Mouse (Mus musculus): Measurements from ENCODE around the gene Canx. TPM values are rescaled to one million over a fixed set of nuclear protein-coding genes. Genes with fewer than 3 reads are reported as not detected.
"Not testable (repeated sequence)": the region's sequence is repeated elsewhere in the genome, so short reads cannot be mapped to it uniquely, and the experiment has no call there.

Canx gene
- total RNA-seq (2021) = 100 to 1,000 TPM; 301 to 316 TPM

DNA sequence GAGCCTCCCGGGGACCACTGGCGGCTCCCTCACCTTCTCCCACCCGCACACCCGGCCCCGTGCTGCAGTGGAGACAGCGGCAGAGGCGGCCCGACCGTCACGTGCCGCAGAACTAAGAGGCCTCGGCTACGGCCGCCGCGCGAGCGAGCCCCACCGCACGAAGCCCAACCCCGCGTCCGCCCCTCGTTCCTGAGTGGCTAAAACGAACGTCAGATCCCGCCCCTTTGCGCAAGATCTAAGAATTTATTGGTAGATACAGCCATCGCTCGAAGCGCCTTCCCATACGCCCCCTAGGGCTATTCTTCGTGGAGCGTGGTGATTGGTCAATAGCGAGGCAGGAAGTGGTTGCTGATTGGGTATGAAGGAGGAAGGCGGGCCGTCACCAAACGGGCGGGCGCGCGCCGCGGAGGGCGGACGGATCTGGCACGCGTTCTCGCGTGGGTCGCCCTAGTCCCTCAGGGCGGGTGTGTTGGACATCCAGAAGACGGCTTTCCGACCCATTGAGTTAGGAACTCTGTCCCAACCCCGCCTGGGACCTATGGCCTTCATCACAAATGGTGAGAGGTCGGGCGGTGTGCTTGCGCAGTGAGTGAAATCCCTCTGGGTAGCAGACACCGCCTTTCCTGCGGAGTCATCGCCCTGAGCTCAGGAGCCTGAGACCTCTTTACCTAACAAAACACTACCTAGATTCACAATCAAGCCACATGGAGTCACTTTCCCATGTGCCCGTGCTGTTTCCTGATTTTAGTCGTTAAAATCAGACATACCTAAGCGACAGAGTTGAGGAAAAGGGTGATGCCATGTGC, at the start of gene Canx:
Gene Canx, minus strand, starts transcription at position 178 of the 806 bp plus-strand sequence.
- intact Hi-C loops (cut with DNase I) = loop anchor here (2.0 kb wide), 2 partner anchors 33 to 105 kb away; partner anchors contain the start of genes Maml1 and Rufy1
- DNase-seq = peak; percentile 97 to 98

DNA sequence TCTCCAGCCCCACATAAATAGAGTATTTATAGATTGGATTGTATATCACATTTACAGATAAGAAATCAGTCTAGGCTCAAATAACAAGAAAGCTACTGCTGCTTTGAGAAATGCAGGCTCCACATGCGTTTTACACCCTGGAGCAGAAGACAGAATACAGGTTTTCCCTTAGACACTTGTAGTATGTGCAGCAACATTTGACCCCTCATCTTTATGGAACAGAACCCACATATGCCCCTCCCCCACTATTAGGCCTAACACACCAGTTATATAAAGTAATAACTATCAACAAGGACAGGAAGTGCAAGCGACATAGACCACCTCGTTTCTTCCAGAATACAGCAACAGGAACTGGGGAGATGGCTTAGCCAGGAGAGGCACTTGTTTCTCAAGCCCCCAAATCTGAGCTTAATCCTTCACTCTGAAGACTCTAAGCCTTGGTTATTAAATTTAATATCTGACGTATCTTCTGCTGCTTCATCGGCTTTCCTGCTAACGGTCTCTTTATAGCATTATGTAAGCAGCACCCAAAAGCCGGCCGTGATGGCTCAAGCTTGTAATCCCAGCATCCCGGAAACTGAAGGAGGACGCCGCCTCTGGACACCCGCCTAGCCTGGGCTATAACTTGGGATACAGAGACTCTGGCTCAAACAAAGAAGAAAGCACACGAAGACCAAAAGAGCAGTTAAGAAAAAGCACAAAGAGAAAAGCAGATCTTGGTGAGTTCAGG, 49.0 kb upstream of the Canx start:
- DNase-seq = no peak
- intact Hi-C loops (cut with DNase I) = loop anchor here (5.0 kb wide), 1 partner anchor 82 kb away; the partner anchor contains the start of gene Maml1

DNA sequence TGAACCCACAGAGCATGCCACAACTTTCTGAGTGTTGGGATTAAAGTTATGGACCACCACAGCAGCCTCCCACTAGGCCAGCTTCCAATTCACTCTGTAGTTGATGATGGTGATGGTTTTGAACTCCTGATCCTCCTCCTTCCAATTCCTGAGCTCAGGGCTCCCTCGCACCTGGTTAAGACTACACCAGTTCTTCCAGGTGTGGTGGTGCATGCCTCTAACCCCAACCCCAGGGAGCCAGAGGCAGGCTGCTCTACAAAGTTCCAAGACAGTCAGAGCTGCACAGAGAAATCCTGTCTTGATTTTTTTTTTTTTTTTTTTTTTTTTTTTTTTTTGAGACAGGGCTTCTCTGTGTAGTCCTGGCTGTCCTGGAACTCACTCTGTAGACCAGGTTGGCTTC, 48.1 kb upstream of the Canx start:
- no peak for DNase-seq
- intact Hi-C loops (cut with DNase I) = no loop called here

DNA sequence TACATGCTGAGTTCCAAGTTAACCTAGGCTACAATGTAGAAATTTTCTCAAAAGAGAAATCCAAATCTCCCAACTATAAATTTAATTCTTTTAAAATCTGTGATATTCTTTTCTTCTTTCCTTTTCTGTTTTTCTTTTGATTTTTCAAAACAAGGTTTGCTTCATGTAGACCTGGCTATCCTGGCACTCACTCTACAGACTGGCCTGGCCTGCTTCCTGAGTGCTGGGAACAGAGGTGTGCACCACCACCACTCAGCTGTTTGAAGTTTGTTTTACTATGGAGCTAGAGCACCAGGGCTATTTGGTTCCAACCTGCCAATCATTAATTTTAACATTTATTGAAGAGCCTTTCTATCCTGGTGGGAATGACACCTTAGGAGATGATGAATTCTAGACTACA, 47.6 kb upstream of the Canx start:
- intact Hi-C loops (cut with DNase I) = no loop called here

DNA sequence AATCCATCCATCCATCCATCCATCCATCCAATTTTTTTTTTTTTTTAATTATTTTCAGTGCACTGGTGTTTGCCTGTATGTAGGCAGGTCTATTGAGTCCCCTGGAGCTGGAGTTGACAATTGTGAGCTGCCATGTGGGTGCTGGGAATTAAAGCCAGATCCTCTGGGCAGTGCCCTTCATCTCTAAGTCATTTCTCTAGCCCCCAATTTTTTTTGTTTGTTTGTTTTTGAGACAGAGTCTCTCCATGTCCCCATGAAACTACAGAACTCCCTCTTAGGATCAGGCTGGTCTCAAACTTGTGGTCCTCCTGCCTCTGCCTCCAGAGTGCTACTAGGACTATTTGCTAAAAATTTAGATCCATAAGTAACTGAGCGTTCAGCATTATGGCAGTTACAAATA, 46.4 kb upstream of the Canx start:
- DNase-seq = no peak

More for the DNA sequence above, 47.6 kb upstream of the Canx start:
- DNase-seq = no peak

DNA sequence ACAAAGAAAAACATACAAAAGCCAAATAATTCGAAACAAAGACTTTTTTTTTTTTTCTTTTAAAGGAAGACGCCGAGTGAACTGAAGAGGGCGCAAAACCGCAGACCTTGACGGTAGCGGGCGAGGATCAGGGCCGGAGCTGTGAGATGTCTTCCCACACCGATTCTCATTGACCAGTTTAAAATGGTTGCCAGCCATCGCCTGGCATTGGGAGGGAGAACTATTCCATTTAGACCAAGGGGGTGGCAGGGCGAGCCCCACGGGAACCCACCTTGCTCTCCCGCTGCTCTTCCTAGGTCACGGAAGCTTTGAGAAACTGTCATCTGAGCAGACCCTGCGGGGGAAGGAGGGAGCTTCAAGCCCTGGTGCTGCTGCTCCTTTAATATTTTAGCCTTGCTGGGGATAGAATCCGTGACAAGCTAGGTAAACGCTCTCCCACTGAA, 45.9 kb upstream of the Canx start:
- intact Hi-C loops (cut with DNase I) = no loop called here

More for the DNA sequence above, 46.4 kb upstream of the Canx start:
- intact Hi-C loops (cut with DNase I) = no loop called here

DNA sequence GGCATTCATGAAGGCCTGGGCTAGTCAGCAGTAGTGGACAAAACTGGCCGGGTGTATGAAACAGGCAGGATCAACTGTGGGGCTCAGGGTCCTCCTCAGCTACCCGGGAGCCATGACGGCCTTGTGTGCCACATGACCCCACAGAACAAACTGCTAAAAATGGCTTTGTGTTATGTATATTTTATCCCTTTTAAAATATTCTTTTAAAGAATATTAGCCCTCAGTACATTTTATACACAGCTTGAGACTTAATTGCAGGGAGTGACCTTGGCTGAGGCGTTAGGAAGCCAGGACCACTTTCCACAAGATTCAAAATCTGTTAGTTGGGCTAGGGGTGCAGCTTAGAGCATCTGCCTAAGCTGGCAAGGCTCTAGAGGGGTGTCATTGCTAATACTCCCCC, 45.5 kb upstream of the Canx start:
- DNase-seq = no peak
- intact Hi-C loops (cut with DNase I) = no loop called here

More for the DNA sequence above, 45.9 kb upstream of the Canx start:
- peak; percentile 49 to 61 for DNase-seq

DNA sequence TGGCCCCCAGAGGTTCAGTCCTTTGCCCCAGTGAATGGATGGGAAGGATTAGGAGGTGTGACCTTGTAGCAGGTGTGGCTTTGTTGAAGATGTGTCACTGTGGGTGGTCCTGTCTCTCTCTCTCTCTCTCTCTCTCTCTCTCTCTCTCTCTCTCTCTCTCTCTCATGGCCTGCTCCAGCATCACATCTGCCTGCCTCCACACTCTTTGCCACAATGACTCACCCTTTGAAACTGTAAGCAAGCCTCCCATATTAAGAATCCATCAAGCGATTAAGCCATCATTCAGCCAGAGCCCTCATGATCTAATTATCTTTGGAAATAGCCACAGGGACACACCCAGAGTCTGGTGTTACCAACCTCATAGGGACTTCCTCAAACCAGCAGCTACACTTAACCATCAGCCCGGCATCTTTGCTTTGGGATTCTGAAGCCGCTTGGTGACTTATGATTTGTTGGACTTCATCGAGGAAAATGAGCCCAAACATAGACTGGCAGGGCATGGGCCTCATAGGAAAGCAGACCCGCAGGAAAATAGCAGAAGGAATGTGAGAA, 44.0 kb upstream of the Canx start:
- DNase-seq = no peak
- intact Hi-C loops (cut with DNase I) = loop anchor here (5.0 kb wide), 1 partner anchor 207 kb away; no protein-coding TSS in a partner anchor

DNA sequence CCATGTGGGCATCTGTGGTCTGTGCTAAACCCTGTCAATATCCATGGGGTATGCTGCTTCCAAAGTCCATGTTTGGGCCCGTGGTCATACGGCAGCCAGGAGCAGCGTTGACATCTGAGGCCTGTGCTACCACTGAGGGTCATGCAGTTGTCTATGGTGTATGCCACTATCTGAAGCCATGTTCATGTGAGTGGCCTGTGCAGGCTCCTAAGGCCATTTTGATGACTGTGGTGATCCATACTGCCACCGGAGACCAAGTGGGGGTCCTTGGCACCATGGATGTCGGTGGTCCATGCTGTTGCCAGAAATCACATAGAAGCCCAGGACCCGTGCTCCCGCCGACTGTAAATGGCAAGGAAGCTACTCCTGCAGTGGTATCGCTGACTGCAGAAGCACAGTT, 42.1 kb upstream of the Canx start:
- intact Hi-C loops (cut with DNase I) = loop anchor here (5.0 kb wide), 1 partner anchor 205 kb away; no protein-coding TSS in a partner anchor

DNA sequence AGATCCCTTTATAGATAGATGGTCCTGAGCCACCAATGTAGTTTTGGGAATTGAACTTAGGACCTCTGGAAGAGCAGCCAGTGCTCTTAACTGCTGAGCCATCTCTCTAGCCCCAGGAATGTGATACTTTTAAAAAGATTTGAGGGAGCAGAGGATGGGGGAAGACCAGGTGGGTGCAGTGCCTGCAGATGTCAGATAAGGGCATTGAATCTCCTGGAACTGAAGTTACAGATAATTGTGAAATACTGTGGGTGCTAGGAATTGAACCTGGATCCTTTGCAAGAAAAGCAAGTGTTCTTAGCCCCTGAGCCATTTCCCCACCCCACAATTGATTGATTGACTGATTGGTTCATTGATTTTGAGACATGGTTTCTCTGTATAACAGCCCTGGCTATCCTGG, 39.8 kb upstream of the Canx start:
- intact Hi-C loops (cut with DNase I) = loop anchor here (2.0 to 5.0 kb wide), 3 partner anchors 73 to 203 kb away; partner anchors contain the start of gene Maml1
- DNase-seq = no peak

More for the DNA sequence above, 42.1 kb upstream of the Canx start:
- no peak for DNase-seq

DNA sequence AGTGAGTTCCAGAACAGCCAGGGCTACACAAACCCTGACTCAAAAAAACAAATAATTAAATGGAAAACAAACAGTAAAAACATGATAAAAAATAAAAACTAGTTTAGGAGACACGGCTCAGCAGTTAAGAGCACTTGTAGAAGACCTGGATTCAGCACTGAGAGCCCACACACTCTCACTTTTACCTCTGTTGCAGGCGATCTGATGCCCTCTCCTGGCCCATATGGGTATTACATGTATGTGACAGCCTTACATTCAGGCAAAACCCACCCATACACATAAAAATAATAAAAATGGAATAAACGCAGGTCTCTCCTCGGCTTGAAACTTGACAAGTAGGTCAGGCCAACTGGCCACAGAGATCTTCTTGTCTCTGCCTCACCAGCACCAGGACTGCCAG, 39.1 kb upstream of the Canx start:
- intact Hi-C loops (cut with DNase I) = loop anchor here (2.0 to 5.0 kb wide), 4 partner anchors 42 to 377 kb away; partner anchors contain the start of gene Maml1
- peak; percentile 76 for DNase-seq

DNA sequence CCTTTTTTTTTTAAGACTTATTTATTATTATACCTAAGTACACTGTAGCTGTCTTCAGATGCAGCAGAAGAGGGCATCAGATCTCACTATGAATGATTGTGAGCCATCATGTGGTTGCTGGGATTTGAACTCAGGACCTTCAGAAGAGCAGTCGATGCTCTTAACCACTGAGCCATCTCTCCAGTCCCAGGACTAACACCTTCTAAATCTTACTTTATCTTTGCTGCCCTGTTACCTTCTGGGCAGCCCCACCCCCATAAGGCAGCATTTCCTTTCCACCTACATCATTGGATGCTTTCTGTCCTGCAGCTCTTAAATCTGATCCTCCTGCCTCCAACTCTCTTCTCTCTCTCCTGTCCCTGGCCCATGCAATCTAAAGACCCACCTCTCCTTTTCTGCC, 35.8 kb upstream of the Canx start:
- DNase-seq = not testable (repeated sequence)
- intact Hi-C loops (cut with DNase I) = loop anchor here (5.0 kb wide), 2 partner anchors 39 to 374 kb away; no protein-coding TSS in a partner anchor

DNA sequence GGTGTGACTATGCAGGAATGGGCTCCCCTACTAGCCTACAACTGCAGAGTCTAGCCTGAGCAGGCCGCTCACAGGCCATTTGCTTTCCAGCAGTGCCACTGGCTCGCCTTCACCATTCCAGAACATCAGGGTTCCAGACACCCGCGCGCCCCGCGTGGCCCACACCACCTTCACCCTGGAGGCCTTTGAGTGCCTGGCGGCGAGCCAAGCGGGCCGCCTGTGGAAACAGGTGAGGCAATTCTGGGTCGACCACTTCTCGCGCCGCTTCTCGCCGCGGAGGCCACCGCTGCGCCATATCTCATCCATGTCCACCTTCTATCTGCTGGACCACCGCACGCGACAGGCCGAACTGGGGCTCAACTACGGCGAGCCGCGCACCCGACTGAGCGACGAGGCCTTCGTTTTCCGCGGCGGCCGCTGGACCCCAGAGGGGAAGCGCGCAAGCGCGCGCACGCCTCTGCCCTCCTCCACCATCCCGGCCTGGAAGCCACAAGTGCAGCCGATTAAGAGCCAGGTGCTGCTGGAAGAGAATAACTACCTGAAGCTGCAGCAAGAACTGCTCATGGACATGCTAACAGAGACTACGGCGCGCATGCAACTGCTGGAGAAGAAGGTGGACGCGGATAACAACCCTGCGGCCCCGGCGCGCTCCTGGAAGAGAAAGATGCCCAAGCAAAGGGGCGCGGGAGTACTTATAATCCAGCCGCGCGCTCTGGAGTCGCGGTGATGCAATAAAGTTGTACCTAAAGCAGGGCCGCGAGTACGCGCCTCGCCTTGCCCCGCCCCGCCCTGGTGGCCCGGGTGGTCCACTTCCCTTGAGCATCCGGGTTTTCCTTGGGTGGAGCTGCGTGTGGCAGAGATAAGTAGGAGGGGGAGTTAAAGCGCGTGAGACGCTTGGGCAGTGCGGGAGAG, 33.7 kb upstream of the Canx start:
- intact Hi-C loops (cut with DNase I) = no loop called here
- peak; percentile 19 to 33 for DNase-seq

DNA sequence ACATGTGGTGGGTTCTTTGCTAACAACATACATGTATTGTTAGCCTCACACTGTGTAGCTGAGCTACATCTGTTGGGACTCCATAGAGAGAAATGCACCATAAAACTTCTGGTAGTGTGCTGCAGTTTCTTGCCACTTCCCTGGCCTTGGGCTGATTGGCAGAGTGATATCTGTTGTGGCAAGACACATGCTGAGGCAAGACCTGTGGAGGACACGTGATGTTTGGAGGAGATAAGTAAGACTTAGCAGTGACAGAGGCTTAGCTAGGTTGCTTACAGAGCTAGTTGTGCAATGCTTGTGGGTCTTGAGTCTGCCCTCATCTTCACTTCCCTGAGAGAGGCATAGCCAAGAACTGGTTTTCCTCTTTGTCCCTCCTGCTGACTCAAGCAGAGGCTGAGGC, 29.9 kb upstream of the Canx start:
- DNase-seq = no peak
- intact Hi-C loops (cut with DNase I) = no loop called here

DNA sequence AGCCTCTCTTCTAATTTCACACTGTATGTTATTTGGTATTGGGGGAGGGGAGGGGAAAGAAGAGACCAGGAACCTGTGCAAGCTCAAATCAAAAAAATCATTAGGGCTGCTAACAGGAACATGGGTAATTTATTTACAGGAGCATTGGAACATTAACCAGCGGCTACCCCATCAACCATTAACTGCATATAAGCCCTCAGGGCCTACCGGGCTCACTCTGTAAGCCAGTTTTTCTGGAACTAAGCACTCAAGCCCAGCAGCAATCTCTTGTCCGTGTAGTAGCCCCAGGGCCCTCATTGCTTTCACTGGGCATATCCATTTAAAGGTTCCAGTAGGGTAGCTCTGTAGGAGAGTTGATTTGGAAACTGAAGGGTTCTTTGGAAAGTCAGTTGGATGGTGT, 29.4 kb upstream of the Canx start:
- intact Hi-C loops (cut with DNase I) = no loop called here
- DNase-seq = no peak

DNA sequence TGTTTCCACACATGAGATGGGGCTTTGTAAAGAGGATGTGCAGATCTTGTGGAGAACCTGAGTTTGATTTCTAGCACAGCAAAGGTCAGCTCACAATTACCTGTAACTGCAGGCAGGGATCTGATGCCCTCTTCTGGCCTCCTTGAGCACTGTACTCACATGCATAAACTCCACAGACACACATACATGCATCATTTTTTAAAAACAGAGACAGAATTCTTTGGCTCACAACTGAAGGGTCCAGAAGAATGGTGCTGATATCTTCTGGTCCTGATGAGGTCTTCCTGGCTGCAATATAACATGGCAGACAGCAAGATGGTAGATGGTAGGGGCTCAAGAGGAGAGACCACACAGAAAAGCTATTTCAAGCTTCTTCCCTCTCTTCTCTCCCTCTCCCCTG, 28.7 kb upstream of the Canx start, which contains the start of gene Cby3:
Gene Cby3, plus strand, starts transcription at position 301 of the 400 bp plus-strand sequence.
- intact Hi-C loops (cut with DNase I) = no loop called here
- DNase-seq = no peak

DNA sequence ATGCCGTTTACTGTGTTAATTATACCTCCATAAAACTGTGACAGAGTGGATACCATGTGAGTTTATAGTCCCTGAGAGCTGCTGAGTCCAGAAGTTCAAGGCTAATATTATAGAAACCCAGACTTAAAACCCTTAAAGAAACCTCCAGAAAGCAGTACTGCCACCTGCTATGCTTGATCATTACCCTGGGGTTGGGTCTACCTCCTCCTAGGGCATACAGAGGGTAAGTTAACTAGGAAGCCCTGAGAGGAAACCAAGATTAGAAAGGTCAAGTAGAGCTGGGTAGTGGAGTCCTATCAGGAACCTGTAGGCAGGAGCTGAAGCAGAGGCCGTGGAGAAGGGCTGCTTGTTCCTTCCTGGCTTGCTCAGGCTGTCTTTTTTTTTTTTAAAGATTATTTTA, 26.7 kb upstream of the Canx start:
- no peak for DNase-seq
- intact Hi-C loops (cut with DNase I) = no loop called here

DNA sequence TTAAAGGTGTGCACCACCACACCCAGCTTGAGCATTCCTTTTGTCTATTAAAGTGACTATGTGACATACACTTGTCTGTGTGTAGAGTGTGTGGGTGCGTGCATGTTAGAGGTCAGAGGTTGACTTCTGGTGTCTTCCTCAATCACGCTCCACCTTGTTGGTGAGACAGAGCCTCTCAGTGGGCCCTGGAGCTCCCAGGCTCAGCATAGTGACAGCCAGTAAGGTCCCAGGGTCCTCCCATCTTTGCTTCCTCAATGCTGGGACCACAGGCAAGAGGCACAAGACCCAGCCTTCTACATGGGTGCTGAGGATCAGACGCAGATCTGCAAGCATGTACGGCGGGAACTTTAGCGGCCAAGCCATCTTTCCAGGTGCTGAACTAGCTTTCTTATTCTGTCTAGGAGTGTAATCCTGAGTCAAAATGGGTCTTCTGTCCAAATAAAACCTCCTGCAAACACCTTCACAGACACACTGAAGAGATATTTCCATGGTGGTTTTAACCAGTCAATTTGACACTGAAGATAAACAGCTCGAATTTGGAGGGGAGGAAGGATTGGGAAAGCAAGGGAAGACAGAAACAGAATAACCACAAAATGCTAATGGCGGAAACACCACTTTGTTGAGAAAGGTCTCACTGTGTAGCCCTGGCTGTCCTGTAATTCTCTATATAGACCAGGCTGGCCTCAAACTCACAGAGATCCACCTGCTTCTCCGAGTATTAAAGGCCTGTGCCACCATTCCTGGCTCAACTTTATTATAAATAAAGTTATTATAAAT, 21.0 kb upstream of the Canx start:
- no peak for DNase-seq
- intact Hi-C loops (cut with DNase I) = no loop called here

DNA sequence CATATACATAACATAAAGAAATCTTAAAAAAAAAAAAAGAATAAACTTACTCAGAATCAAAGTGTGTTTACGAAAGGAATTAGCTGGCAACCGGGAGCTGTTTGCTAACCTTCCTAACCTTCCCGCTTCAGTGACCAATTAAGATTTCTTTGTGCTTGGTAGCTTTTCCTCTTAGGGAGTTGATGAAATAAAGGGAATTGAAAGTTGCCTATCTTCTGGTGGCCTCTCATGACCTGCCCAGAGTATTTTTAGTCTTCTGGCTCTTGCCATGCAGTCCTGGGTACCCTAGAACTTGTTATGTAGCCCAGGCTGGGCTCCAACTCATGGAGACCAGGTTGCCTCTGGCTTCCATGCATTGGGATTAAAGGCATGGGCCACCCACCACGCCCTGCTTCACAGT, 20.0 kb upstream of the Canx start:
- DNase-seq = no peak
- intact Hi-C loops (cut with DNase I) = no loop called here
